Mouse (Mus musculus): ENCODE measurements around the gene Ccdc146.
"Not testable (repeated sequence)": the region's sequence is repeated elsewhere in the genome, so short reads cannot be mapped to it uniquely, and the experiment has no call there.

Ccdc146 gene

GRCm38 (mm10) chr5:21387340-21387739 is 37.1 kb downstream of the Ccdc146 start:
- DNase-seq (ENCODE audit: low spot score in 2 of 2): no peak

GRCm38 (mm10) chr5:21386432-21386831 is 38.0 kb downstream of the Ccdc146 start:
- DNase-seq (ENCODE audit: low spot score in 2 of 2): no peak

- DNase-seq (ENCODE audit: low spot score in 2 of 2): no peak
These were observed 39.5 kb downstream of the Ccdc146 start for GRCm38 (mm10) chr5:21384976-21385375.

GRCm38 (mm10) chr5:21384252-21384960 is 40.1 kb downstream of the Ccdc146 start:
- no peak for DNase-seq (ENCODE audit: low spot score in 2 of 2)

- DNase-seq (ENCODE audit: low spot score in 2 of 2): peak in 1 of 2 experiments; percentile 28
These were observed 40.9 kb downstream of the Ccdc146 start for GRCm38 (mm10) chr5:21383392-21384251.

- DNase-seq (ENCODE audit: low spot score in 2 of 2): no peak
These were observed 41.8 kb downstream of the Ccdc146 start for GRCm38 (mm10) chr5:21382678-21383077.

GRCm38 (mm10) chr5:21381986-21382385 is 42.5 kb downstream of the Ccdc146 start:
- no peak for DNase-seq (ENCODE audit: low spot score in 2 of 2)

- no peak for DNase-seq (ENCODE audit: low spot score in 2 of 2)
These were observed 46.1 kb downstream of the Ccdc146 start for GRCm38 (mm10) chr5:21378397-21378796.

GRCm38 (mm10) chr5:21376935-21377334 is 47.5 kb downstream of the Ccdc146 start:
- DNase-seq (ENCODE audit: low spot score in 2 of 2): no peak

GRCm38 (mm10) chr5:21373180-21373518 is 51.3 kb downstream of the Ccdc146 start:
- DNase-seq (ENCODE audit: low spot score in 2 of 2): no peak

- peak; percentile 72 for DNase-seq (ENCODE audit: low spot score in 2 of 2)
These were observed 51.8 kb downstream of the Ccdc146 start, which contains the start of gene Fgl2 for GRCm38 (mm10) chr5:21372493-21373179. TSS of gene Fgl2 (plus strand) at chr5:21372642.

GRCm38 (mm10) chr5:21371920-21372319 is 52.6 kb downstream of the Ccdc146 start:
- no peak for DNase-seq (ENCODE audit: low spot score in 2 of 2)

- no peak for DNase-seq (ENCODE audit: low spot score in 2 of 2)
These were observed 54.1 kb downstream of the Ccdc146 start for GRCm38 (mm10) chr5:21370218-21370947.

GRCm38 (mm10) chr5:21367514-21367913 is 57.0 kb downstream of the Ccdc146 start:
- DNase-seq (ENCODE audit: low spot score in 2 of 2): no peak

- DNase-seq (ENCODE audit: low spot score in 2 of 2): no peak
These were observed 58.0 kb downstream of the Ccdc146 start for GRCm38 (mm10) chr5:21366338-21367053.

GRCm38 (mm10) chr5:21363343-21363742 is 61.1 kb downstream of the Ccdc146 start:
- DNase-seq (ENCODE audit: low spot score in 2 of 2): no peak

- DNase-seq (ENCODE audit: low spot score in 2 of 2): no peak
These were observed 65.8 kb downstream of the Ccdc146 start for GRCm38 (mm10) chr5:21358648-21359047.

GRCm38 (mm10) chr5:21351678-21352077 is 72.8 kb downstream of the Ccdc146 start:
- DNase-seq (ENCODE audit: low spot score in 2 of 2): no peak

- DNase-seq (ENCODE audit: low spot score in 2 of 2): peak in 1 of 2 experiments; percentile 50
These were observed 76.1 kb downstream of the Ccdc146 start for GRCm38 (mm10) chr5:21348366-21348765.

- not testable (repeated sequence) for DNase-seq (ENCODE audit: low spot score in 2 of 2)
These were observed 82.2 kb downstream of the Ccdc146 start for GRCm38 (mm10) chr5:21342265-21342664.

- no peak for DNase-seq (ENCODE audit: low spot score in 2 of 2)
These were observed 92.4 kb downstream of the Ccdc146 start for GRCm38 (mm10) chr5:21332119-21332518.
